Mouse (Mus musculus): Measurements from ENCODE around the gene Slc25a10.

Slc25a10 gene

DNA sequence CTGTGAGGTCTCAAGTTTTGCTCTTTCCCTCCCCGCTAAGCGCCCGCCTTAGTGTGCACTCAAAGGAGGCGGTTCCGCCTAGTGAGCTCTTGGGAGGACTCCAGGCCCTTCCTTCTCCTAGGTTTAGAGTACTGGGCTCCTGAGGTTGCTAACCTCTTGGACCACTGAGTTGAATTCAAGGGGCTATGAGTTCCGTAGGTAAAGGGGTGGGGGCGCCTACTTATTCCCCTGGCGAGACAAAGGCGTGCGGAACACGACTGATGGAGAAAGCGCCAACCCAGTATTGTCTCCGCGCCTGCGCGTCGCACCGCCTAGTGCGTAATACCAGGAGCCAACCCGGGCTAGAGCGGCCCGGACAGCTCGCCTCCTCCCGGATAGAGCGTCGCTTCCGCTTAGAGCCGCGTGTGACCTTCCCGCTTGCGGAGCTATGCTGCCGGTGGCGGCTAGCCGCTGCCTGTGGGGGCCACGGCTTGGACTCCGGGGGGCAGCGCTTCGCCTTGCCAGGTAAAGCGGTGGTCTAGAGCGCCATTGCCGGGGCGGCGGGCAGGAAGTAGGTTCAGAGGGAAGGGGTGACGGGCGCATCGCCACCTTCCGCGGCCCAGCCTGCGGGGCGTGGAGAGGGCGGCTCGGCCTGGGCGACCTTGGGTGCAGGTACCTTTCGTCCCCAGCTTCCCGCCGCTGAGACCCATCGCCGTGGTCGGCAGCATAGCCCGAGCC lies 7.2 kb upstream of the Slc25a10 start, which contains the start of gene Mrpl12:
TSS of gene Mrpl12 (plus strand) at position 349 of the 717 bp plus-strand sequence.
- DNase-seq (ENCODE audit: low spot score): peak; percentile 98

DNA sequence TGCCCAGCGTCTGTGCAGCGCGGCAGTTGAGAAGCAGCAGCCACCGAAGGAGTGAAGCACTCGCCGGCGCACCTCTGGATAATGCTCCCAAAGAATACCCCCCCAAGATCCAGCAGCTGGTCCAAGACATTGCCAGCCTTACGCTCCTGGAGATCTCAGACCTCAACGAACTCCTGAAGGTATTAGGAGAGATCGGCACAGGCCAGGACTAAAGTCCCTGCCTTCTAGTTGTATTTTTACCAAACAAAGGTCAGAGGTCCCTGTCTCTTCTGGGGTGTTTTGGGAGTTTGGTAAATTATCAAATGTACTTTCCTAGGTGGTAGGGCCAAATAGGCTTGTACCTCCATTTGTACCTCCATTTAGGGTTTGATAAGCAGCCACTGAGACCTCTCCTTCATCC lies 6.4 kb upstream of the Slc25a10 start:
- no peak for DNase-seq (ENCODE audit: low spot score)

DNA sequence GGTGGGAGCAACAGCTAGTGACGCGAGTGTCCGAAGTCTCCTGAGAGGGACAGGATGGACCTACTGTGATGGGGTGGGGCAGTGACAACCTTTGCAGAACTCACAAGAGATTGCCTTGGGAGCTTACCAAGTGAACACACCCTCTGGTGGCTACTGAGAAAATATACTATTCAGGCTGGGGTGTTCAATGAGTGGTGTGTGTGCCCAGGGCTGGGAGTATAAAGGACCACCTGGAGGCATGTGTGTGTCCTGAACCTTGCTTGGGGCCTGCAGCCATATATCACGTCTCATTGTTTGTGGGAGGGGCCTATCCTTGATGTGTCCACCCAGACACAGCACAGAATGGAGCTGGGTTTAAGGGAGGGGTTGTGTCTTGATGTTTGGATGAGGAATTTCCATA lies 3.1 kb upstream of the Slc25a10 start:
- DNase-seq (ENCODE audit: low spot score): no peak

DNA sequence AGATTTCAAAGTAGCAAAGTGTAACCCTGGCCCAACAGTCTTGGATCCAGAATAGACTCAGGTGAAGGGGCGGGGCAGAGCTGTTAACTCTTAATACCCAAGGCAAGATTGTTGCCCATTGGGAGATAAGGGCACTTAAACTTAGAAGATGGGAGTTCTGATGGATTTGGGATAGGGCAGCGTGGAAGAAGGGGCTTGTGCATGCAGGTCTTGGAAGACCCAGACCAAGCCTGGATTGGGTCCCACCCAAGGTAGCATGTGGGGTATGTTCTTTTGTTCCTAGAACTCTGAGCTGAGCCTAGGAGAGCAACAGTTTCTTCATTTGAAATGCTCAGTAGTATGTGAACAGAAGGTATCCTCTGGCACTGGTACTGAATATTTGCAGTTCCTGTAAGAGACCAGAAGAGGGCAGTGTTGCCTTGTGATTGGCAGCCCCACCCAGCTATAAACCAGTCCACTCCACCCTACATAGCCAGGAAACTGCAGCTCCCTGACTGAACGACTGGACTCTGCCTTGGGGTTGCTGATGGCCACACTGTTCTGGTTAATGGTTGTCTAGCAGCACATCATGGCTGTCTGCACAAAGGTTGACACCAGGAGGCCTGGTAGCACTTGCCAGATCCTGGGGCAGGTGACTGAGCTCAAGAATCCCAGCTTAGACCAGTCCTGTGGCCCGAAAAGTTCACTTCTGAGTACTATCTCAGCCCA lies 2.4 kb upstream of the Slc25a10 start:
- DNase-seq (ENCODE audit: low spot score): peak; percentile 91

- no peak for DNase-seq (ENCODE audit: low spot score)
Measured at GRCm38 (mm10) chr11:120490291-120491046, 1.2 kb upstream of the Slc25a10 start.

DNA sequence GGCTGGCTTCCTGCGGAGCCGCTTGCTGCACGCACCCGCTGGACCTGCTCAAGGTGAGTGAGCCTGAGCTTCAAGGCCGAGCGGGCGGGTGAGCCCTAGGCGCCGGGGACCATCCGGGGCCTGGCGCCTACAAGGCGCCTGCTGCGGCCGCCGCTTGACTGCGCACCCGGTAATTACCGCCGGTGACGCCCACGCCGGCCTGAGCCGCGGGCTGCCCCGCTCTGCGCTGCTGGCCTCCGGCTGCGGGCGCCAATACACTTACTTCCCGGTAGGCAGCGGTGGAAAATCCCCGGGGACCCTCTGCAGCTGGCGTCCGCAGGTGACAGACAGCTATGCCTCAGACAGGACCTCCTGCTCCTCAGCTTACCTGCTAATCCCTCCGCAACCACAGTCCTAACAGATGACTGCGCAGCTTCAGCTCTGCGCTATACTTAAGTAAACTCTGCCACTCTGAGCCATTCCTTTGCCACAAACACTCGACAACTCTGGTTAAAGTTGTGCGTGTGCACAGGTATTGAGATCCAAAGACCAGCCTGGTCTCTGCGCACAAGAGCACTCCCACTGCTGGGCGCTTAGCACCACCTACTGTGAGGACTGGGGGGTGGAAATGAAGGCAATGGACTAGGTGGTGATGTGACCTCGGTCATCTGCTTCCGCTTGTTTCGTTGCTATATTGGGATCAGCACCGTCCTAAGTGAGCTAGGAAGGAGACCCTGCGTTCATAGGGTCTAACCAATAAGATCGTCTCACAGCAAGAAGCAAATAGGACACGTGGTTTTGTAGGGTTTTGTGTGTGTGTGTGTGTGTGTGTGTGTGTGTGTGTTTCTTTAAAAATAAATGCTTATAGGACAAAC lies 611 bp downstream of the Slc25a10 start:
- DNase-seq (ENCODE audit: low spot score): peak; percentile 71

GRCm38 (mm10) chr11:120492878-120493203 lies 1.2 kb downstream of the Slc25a10 start:
- DNase-seq (ENCODE audit: low spot score): no peak

- DNase-seq (ENCODE audit: low spot score): no peak
Measured at GRCm38 (mm10) chr11:120493351-120493750, 1.7 kb downstream of the Slc25a10 start.

DNA sequence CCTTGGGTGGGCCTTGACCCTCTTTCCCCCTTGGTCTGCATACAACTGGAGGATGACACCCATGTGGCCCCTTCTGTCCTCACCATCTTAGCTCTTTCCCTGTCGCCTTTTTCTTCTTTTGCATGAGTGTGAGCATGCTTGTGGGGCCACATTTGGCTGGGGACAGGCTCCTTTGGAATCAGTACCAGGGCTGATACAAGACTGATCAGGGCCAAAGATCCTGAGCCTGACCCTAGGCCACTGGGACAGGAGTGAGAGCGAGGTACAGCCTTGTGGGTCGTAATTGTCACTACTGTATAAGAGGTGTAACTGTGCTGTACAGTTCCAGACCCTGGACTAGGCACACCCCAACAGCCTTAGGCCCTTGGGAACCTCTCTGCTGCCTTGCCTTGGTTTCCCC lies 2.3 kb downstream of the Slc25a10 start:
- no peak for DNase-seq (ENCODE audit: low spot score)

GRCm38 (mm10) chr11:120497436-120497835 lies 5.8 kb downstream of the Slc25a10 start:
- DNase-seq (ENCODE audit: low spot score): no peak

- no peak for DNase-seq (ENCODE audit: low spot score)
Measured at GRCm38 (mm10) chr11:120498226-120498625, 6.6 kb downstream of the Slc25a10 start.

DNA sequence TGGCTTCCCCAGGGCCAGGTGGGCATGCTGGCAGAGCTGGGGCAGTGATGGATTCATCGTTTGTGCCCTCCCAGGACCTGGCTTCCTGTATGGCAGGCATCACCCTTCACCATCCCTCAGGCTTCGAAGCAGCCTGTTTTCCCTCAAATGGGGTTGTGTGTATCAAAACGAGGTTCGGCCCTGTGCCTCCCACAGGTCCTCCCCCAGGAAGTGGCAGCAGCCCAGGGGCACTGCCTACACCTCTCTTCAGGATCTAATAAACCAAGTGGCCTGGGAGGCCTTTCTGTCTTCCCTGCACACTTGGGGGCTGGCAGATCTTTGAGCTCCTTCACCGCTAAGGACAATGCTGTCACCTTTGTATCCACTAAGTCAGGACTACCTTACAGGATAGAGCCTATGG lies 7.3 kb downstream of the Slc25a10 start:
- no peak for DNase-seq (ENCODE audit: low spot score)

GRCm38 (mm10) chr11:120499894-120500293 lies 8.3 kb downstream of the Slc25a10 start:
- no peak for DNase-seq (ENCODE audit: low spot score)

DNA sequence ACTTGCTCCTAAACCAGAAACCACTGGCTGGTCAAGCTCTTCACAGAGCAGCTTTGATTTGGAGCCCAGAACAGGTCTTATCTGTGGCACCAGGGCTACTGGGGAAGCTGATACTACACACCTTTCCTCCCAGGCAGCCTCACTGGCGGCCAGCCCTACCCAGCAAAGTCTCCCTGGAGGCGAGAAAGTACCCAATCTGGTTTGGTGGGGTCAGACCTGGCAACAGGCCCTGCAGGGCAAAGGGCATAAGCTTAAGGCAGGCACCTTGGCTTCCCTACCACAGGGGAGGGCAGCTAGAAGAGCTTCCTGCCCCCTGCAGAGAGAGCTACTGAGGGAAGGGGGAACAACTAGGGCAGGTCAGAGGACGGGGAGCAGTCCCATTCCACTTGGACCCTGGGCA lies 8.7 kb downstream of the Slc25a10 start:
- no peak for DNase-seq (ENCODE audit: low spot score)

GRCm38 (mm10) chr11:120501018-120501417 lies 9.4 kb downstream of the Slc25a10 start:
- DNase-seq (ENCODE audit: low spot score): no peak

DNA sequence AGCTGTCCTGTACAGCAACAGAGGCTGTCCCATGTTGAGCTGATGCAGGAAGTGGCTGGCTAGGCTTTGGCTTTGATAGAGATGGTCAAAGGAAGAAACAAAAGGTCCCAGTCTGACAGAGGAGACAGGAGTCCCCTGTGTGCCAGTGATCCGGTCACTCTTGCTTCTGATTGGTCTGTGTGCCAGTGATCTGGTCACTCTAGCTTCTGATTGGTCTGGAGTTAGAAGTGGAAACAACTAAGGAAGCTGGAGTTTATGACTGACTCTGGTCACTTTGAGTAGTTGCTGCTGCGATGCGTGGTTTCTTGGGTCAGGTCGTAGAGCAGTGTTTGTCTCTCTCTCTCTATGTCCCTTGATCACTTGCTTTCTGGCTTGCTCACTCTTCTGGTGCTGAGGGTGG lies 10.1 kb downstream of the Slc25a10 start:
- DNase-seq (ENCODE audit: low spot score): no peak

- DNase-seq (ENCODE audit: low spot score): no peak
Measured at GRCm38 (mm10) chr11:120505661-120506060, 14.0 kb downstream of the Slc25a10 start.

DNA sequence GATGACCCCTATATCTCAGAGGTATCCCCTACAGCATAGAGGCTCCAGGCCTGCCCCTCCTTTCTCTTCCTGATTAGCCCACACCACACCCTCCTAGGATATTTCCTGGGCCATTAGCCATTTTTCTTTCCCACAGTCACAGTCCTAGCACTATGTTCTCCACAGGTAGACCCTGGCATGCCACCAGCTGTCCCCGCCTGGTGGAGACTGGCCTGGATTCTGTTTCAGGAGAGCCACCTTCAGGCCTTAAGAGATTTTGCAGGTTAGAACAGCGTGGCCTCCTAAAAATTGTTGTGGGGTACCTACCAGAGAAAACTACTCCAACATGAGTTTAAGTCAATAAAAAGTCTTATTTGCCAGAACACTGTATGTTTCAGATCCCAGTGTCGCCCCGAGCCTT lies 15.3 kb downstream of the Slc25a10 start:
- DNase-seq (ENCODE audit: low spot score): no peak

DNA sequence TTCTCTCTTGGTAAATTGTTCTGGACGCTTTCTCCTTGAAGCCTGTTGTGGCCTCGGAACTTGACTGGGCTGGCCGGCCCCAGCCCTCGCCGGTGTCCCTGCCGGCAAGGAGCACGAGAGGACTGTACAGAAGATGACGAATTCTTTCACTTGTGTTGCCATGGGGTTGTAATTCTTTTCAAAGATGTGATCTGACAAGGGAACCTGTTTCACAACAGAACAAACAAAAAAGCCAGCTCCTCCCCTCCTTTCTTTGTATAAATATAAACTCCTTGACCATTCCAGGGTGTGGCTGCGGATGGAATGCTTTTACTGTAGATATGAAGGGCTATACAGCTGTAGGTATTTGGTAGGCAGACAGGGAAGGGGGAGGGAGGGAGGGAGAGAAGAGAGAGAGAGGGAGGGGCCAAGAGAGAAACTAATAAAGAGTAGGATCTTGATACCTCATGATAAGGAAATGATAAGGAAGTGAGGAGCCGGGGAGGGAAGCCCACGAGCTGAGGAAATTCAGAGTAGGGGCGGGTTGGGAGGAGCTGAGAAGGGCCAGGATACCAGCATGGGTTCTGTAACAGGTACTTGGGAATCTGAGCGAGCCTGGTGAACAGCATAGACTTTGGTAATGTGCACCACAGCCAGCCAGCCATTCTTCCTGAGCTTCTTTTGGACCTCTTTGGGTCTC lies 16.1 kb downstream of the Slc25a10 start:
- no peak for DNase-seq (ENCODE audit: low spot score)

DNA sequence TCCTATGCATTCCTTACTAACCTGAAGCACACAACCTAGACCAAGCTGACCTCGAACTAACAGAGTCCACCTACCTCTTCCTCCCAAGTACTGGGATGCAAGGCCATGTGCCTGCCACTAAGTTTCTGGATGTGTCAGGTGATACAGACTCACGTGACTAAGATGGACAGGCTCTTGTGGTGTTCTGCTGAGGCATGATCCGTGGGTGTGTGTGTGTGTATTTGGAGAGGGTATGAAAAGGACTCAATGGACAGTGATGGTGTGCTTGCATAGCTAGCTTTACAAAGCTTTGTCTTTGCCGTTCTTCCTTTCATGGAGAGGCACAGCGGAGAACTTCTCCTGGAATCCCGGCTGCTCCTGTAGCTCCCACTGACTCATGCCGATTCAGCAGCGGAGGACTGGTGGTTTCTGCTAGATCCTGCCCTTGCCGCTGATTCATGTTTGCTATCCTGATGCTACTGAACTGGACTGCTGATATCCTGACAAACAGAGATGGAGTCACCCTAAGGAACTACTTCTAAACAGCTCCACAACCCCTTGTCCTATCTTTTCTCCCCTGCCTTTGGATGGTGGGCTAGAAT lies 16.7 kb downstream of the Slc25a10 start:
- DNase-seq (ENCODE audit: low spot score): no peak

- no peak for DNase-seq (ENCODE audit: low spot score)
Measured at GRCm38 (mm10) chr11:120509940-120510339, 18.3 kb downstream of the Slc25a10 start.

All from embryo, embryonic 10.5 days (tissue).